In genomic region chr14:101942971-101943370, GRCm38 (mm10) we compare ENCODE assay signal across 8 mouse cellular contexts.
DNase-seq lines count a peak whose midpoint lies in the region; ATAC-seq lines count a peak whose summit lies in the region.

No protein-coding gene starts in this region.

- no peaks in the 10 kb centered on the region for H3K4me1 ChIP-seq in forebrain, embryonic 11.5 days (replicated peaks; ENCODE audit: control insufficient read depth, insufficient read depth, low read length)
- no peaks in the 10 kb centered on the region for H3K4me1 ChIP-seq in midbrain, embryonic 16.5 days (ENCODE audit: control insufficient read depth, insufficient read depth, low read length)

- no peaks in the 10 kb centered on the region for H3K27me3 ChIP-seq in forebrain, embryonic 11.5 days (ENCODE audit: control insufficient read depth, insufficient read depth, low read length)
- no peaks in the 10 kb centered on the region for H3K27me3 ChIP-seq in midbrain, embryonic 16.5 days (ENCODE audit: control insufficient read depth, insufficient read depth, low read depth, low read length)

- no peaks in the 10 kb centered on the region for H3K9me3 ChIP-seq in forebrain, embryonic 11.5 days (ENCODE audit: control insufficient read depth, low read length)
- H3K9me3 ChIP-seq in midbrain, embryonic 16.5 days (replicated peaks; ENCODE audit: control insufficient read depth, low read length, poor library complexity, severe bottlenecking), result no peaks in the 10 kb centered on the region

- DNase-seq in ovary, postnatal 10 days (ENCODE audit: low spot score), result peak; percentile 12
- DNase-seq in ovary, postnatal 36 days (ENCODE audit: low spot score), result no peak
- peak; percentile 77 for DNase-seq in adipocyte (ENCODE audit: low spot score)
- DNase-seq in forebrain, embryonic 11.5 days (ENCODE audit: low spot score), result peak; percentile 53
- peak; percentile 26 for DNase-seq in left cerebral cortex, postnatal 4 days
- peak; percentile 50 for DNase-seq in yolk sac, embryonic 10.5 days (ENCODE audit: low spot score)

- ATAC-seq in forebrain, embryonic 11.5 days (replicated peaks; ENCODE audit: low FRiP score), result peak; percentile 60
- peak; percentile 77 to 78; a peak in 3 of 4 replicates for ATAC-seq in hematopoietic stem cell, adult 5-6 weeks (replicated peaks in 1 of 2; ENCODE audit: insufficient read depth in 1 of 2, low FRiP score in 2 of 2, low TSS enrichment in 1 of 2, low read depth in 1 of 2, poor library complexity in 2 of 2, severe bottlenecking in 2 of 2)
- peak; percentile 59 for ATAC-seq in midbrain, embryonic 16.5 days

- no peak overlapping the region for H3K27ac ChIP-seq in forebrain, embryonic 11.5 days (ENCODE audit: low read depth, low read length)
- no peak overlapping the region for H3K27ac ChIP-seq in midbrain, embryonic 16.5 days (ENCODE audit: low read length)

- no peak overlapping the region for H3K4me2 ChIP-seq in forebrain, embryonic 11.5 days (ENCODE audit: low read depth, low read length, severe bottlenecking)
- peak overlapping the region; percentile 44 for H3K4me2 ChIP-seq in midbrain, embryonic 16.5 days (ENCODE audit: low read length)

- H3K9ac ChIP-seq in forebrain, embryonic 11.5 days (ENCODE audit: low read length), result no peak overlapping the region; the same call in 1 of the 2 replicates
- no peak overlapping the region for H3K9ac ChIP-seq in midbrain, embryonic 16.5 days (ENCODE audit: low read depth, low read length)

- intact Hi-C loops in left cerebral cortex, postnatal 4 days (cut with DNase I), result loop anchor here (10.0 kb wide), 2 partner anchors 232 to 572 kb away; no protein-coding TSS in a partner anchor

- no peak overlapping the region for H3K4me3 ChIP-seq in forebrain, embryonic 11.5 days (ENCODE audit: low read depth, low read length)
- no peak overlapping the region for H3K4me3 ChIP-seq in midbrain, embryonic 16.5 days (ENCODE audit: low read depth, low read length)

- WGBS in forebrain, embryonic 11.5 days, result 7% methylated on average over 4 of the region's 4 CpGs
- WGBS in midbrain, embryonic 16.5 days, result 6% methylated on average over 4 of the region's 4 CpGs

- no peaks in the 10 kb centered on the region for H3K36me3 ChIP-seq in forebrain, embryonic 11.5 days (ENCODE audit: control insufficient read depth, insufficient read depth, low read length)
- no peaks in the 10 kb centered on the region for H3K36me3 ChIP-seq in midbrain, embryonic 16.5 days (ENCODE audit: control insufficient read depth, insufficient read depth, low read length)
